Mouse (Mus musculus): ENCODE measurements around the gene Zfp148.

GRCm38 (mm10) chr16:33553689-33554342 lies 173.2 kb downstream of the Zfp148 start:
- TF ChIP-seq CTCF (IDR thresholded peaks at IDR 0.05; ENCODE audit: control insufficient read depth, insufficient read depth, insufficient read length): no peak
- no peak for TF ChIP-seq CEBPB (IDR thresholded peaks at IDR 0.05; ENCODE audit: low read depth)
- TF ChIP-seq MAX (IDR thresholded peaks at IDR 0.05): no peak
- TF ChIP-seq MYOG (IDR thresholded peaks at IDR 0.05; ENCODE audit: control insufficient read depth, extremely low read depth, insufficient read length): no peak
- no peak for TF ChIP-seq USF1 (IDR thresholded peaks at IDR 0.05; ENCODE audit: low read depth)
